Mouse (Mus musculus): ENCODE measurements around the gene Ankrd40.

DNA sequence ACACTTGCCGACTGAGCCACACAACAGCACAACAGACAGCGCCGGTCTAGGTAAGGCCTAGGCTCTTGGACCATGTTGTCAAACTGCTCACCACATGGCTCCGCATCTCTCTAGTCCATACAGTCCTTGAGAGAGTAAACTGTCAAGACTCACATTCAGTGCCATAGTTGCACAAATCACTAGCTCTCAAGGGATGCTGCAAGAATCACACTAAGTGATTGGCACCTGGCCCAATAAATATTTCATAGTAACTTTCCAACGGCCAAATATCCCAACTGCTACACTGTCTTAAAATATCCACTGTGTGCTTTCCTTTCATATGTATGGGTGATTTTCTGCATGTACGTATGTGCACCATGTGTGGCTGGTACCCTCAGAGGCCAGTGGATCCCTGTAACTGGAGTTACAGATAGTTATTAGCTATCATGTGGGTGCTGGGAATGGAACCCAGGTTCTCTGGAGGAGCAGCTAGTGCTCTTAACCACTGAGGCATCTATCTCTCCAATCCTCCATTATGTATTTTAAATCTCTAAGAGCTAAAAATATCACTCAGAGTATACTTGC, 44.2 kb upstream of the Ankrd40 start:
- TF ChIP-seq CTCF (IDR thresholded peaks at IDR 0.05; ENCODE audit: low read depth) (no peak), EP300 (IDR thresholded peaks at IDR 0.05; ENCODE audit: low read depth) (no peak)
